Mouse (Mus musculus) MN1 (cell line): ENCODE results near the gene Arpc4.
A peak's percentile ranks its signal among the peaks of the same experiment; 100 is the strongest.

Source experiments
- DNase-seq: peaks from one replicate; pipeline ENCODE4 v3.0.0-alpha.2; 2016; ENCODE audit warnings: low spot score

Gene Arpc4

GRCm38 (mm10) chr6:113404649-113405448, 26.9 kb downstream of the Arpc4 start:
- DNase-seq = no peak

GRCm38 (mm10) chr6:113405483-113405882, 27.6 kb downstream of the Arpc4 start:
- no peak for DNase-seq

- no peak for DNase-seq
Observed at GRCm38 (mm10) chr6:113406683-113407082, 28.8 kb downstream of the Arpc4 start.

- DNase-seq = no peak
Observed at GRCm38 (mm10) chr6:113410001-113410400, 32.1 kb downstream of the Arpc4 start.

- no peak for DNase-seq
Observed at GRCm38 (mm10) chr6:113416416-113416815, 38.5 kb downstream of the Arpc4 start.

- peak; percentile 41 for DNase-seq
Observed at GRCm38 (mm10) chr6:113418441-113419198, 40.7 kb downstream of the Arpc4 start.

- peak; percentile 98 for DNase-seq
Observed at GRCm38 (mm10) chr6:113419199-113419587, 41.3 kb downstream of the Arpc4 start, which contains the start of gene Rpusd3. TSS of gene Rpusd3 (minus strand) at chr6:113419340.

GRCm38 (mm10) chr6:113423000-113423399, 45.1 kb downstream of the Arpc4 start:
- DNase-seq = no peak

GRCm38 (mm10) chr6:113424187-113424586, 46.3 kb downstream of the Arpc4 start:
- DNase-seq = no peak

GRCm38 (mm10) chr6:113426696-113427095, 48.8 kb downstream of the Arpc4 start:
- DNase-seq = no peak

GRCm38 (mm10) chr6:113427397-113427796, 49.5 kb downstream of the Arpc4 start:
- peak; percentile 27 for DNase-seq

- DNase-seq = no peak
Observed at GRCm38 (mm10) chr6:113428006-113428405, 50.1 kb downstream of the Arpc4 start.

- no peak for DNase-seq
Observed at GRCm38 (mm10) chr6:113429965-113430364, 52.0 kb downstream of the Arpc4 start.

- DNase-seq = no peak
Observed at GRCm38 (mm10) chr6:113430846-113431245, 52.9 kb downstream of the Arpc4 start.

- DNase-seq = no peak
Observed at GRCm38 (mm10) chr6:113431801-113432200, 53.9 kb downstream of the Arpc4 start.

GRCm38 (mm10) chr6:113433661-113434060, 55.7 kb downstream of the Arpc4 start:
- DNase-seq = peak; percentile 70

GRCm38 (mm10) chr6:113434691-113435090, 56.8 kb downstream of the Arpc4 start:
- no peak for DNase-seq

GRCm38 (mm10) chr6:113435664-113436205, 57.8 kb downstream of the Arpc4 start, which contains the start of gene Cidec:
TSS of gene Cidec (minus strand) at chr6:113435760.
- no peak for DNase-seq

GRCm38 (mm10) chr6:113437135-113437534, 59.2 kb downstream of the Arpc4 start:
- DNase-seq = no peak

- DNase-seq = no peak
Observed at GRCm38 (mm10) chr6:113438721-113439430, 61.0 kb downstream of the Arpc4 start.
